Mouse (Mus musculus): ENCODE results near the gene Bex1.

GRCm38 (mm10) chrX:136213396-136213795 is 1.9 kb downstream of the Bex1 start:
- TF ChIP-seq MAFK (IDR thresholded peaks at IDR 0.05; ENCODE audit: insufficient read depth, low read depth, low read length) (no peak), ZNF384 (IDR thresholded peaks at IDR 0.05; ENCODE audit: low read depth, low read length) (no peak), HCFC1 (IDR thresholded peaks at IDR 0.05; ENCODE audit: borderline replicate concordance, insufficient read depth, low read length) (no peak)
